Mouse (Mus musculus) hindbrain, embryonic 11.5 days (tissue): ENCODE measurements around the gene Rpl5. TPM values are rescaled to one million over a fixed set of nuclear protein-coding genes. Genes with fewer than 3 reads are reported as not detected.
A peak's percentile ranks its signal among the peaks of the same experiment; 100 is the strongest.

Experiments used
- ATAC-seq: fragments of 200-750 bp; cut with Nextera tagmentation; 2 replicates; pipeline ENCODE4 v1.8.0; 2017; ENCODE audit warnings: mild to moderate bottlenecking, moderate TSS enrichment, moderate library complexity; ENCODE audit not compliant: low FRiP score
- DNase-seq: peaks from one replicate; pipeline ENCODE4 v3.0.0-alpha.2; 2015; ENCODE audit warnings: low spot score
- H3K27ac ChIP-seq: fragments of 300-500 bp; sonication (generic); 2 replicates; pipeline ENCODE4 v1.5.1; 2014; ENCODE audit warnings: mild to moderate bottlenecking, low read depth, low read length
- H3K27me3 ChIP-seq: fragments of 300-500 bp; sonication (generic); 2 replicates; pipeline ENCODE4 v1.6.1; 2014; ENCODE audit warnings: mild to moderate bottlenecking, low read length, moderate library complexity, mixed read lengths; ENCODE audit not compliant: control insufficient read depth, insufficient read depth
- H3K36me3 ChIP-seq: fragments of 300-500 bp; sonication (generic); 2 replicates; pipeline ENCODE4 v1.6.1; 2014; ENCODE audit warnings: mild to moderate bottlenecking, low read length, moderate library complexity, mixed read lengths; ENCODE audit not compliant: control insufficient read depth, insufficient read depth
- H3K4me1 ChIP-seq: fragments of 300-500 bp; sonication (generic); replicated peaks from 2 replicates; pipeline ENCODE4 v1.6.1; 2014; ENCODE audit warnings: low read length, mixed read lengths; ENCODE audit not compliant: control insufficient read depth, insufficient read depth
- H3K4me2 ChIP-seq: fragments of 300-500 bp; sonication (generic); replicated peaks from 2 replicates; pipeline ENCODE4 v1.6.1; 2014; ENCODE audit warnings: mild to moderate bottlenecking, low read depth, low read length
- H3K4me3 ChIP-seq: fragments of 300-500 bp; sonication (generic); 2 replicates; pipeline ENCODE4 v1.5.1; 2014; ENCODE audit warnings: low read depth, low read length
- H3K9ac ChIP-seq: fragments of 300-500 bp; sonication (generic); 2 replicates; pipeline ENCODE4 v1.6.1; 2014; ENCODE audit warnings: low read depth, low read length
- H3K9me3 ChIP-seq: fragments of 300-500 bp; sonication (generic); 2 replicates; pipeline ENCODE4 v1.6.1; 2016; ENCODE audit warnings: low read length; ENCODE audit not compliant: control insufficient read depth
- WGBS: fragments of 180-500 bp; shearing (Covaris S2); extraction: QIAGEN DNeasy Blood & Tissue Kit; methylation state at CpG from one replicate; pipeline ENCODE4 v1.1.7; 2014; 5-methylcytosine and 5-hydroxymethylcytosine counted together
- polyA plus RNA-seq: library from polyadenylated mRNA; unstranded; fragments of >200 nt; fragmentation: Nextera tagmentation; extraction: Ambion mirVana; gene quantifications from 2 replicates; pipeline ENCODE4 v1.2.1, GENCODE M21; 2014

Gene Rpl5
- 79.5 and 83.0 TPM in 2 replicates for polyA plus RNA-seq

DNA sequence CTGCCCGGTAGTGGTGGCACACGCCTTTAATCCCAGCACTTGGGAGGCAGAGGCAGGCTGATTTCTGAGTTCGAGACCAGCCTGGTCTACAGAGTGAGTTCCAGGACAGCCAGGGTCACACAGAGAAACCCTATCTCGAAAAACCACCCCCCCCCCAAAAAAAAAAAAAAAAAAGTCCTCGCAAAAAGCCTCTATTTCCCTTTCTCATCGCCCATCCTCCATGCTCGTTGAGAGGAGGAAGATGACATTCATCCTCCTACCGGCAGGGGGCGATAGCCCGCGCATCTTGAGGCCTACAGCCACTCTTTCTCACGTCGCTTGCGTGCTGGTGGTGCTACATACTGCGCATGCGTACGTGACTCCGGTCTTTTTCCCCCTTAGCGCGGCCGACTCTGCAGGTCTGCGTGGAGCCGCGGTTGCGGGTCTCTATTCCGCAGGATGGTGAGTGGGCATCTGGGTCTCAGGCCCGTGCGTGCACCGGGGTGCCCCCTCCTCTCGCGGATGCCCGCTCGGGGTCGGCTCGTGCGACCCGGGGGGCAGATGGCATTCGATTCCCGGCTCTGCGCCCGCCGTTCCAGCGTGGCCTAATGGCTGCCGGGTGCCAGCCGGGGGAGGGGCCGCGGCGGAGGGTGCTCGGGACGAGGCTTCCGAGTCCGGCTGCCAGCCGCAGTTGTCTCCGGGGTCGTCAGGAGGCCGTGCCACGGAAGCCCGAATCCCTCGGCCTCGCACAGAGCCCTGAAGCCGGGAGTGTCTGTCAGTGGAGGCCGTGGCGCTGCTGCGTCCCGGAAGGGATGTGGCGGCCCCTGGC is at the start of gene Rpl5:
Rpl5 (plus strand) TSS at position 297 of the 808 bp plus-strand sequence.
- Histone ChIP-seq H3K36me3 (no peaks in the 10 kb centered on the region), H3K4me3 (peak within 1 kb of the TSS; percentile 64), H3K9ac (peak within 1 kb of the TSS; percentile 88), H3K4me2 (peak within 1 kb of the TSS; percentile 47), H3K4me1 (no peaks in the 10 kb centered on the region), H3K9me3 (no peaks in the 10 kb centered on the region), H3K27ac (peak within 1 kb of the TSS; percentile 82), H3K27me3 (no peaks in the 10 kb centered on the region)
- DNase-seq (peak; percentile 98), ATAC-seq (peak; percentile 98)
- WGBS: 4% methylated on average over 65 of the region's 66 CpGs

DNA sequence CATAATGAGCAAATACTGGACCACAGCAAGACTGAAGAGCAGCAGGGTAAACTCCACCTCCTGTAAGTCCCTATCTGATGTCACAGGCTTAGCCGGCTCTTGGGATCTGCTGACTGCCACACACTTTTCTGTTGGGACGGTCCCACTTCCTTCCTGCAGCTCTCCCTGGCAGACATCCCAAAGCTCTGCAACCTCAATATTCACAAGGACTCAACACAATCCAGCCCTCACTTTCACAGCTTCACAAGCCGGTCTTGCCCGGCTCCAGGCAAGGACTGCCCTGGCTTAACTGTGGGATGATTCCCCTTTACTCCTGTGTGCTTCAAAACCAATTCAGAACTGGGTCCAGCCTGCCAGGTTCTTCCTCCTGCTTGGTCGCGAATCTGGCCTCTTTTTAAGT is 46.5 kb upstream of the Rpl5 start:
- 39% methylated on average over 6 of the region's 6 CpGs for WGBS
- no peak overlapping the region for H3K27ac ChIP-seq
- no peak overlapping the region for H3K4me2 ChIP-seq
- H3K4me3 ChIP-seq: no peak overlapping the region
- ATAC-seq: no peak
- no peak for DNase-seq
- H3K9ac ChIP-seq: no peak overlapping the region
- no peaks in the 10 kb centered on the region for H3K36me3 ChIP-seq
- H3K4me1 ChIP-seq: no peaks in the 10 kb centered on the region
- no peaks in the 10 kb centered on the region for H3K9me3 ChIP-seq
- no peaks in the 10 kb centered on the region for H3K27me3 ChIP-seq

DNA sequence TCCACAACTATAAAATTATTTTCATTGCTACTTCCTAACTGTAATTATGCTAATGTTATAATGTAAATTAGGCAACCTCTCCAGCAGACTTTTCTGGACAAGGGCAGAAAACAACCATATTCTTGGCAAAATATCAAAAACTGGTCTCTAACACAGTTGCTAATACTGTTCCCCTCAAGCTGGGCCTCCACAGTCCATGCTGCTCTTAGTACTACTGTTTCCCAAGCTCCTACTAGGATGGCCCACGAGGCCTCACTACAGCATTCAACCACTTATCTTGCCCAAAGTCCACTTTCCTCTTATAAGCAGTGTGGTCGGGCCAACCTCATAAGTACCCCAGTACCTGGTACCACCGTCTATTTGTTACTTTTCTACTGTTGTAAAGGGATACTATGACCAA is 45.7 kb upstream of the Rpl5 start:
- Histone ChIP-seq H3K4me3 (no peak overlapping the region), H3K27me3 (no peaks in the 10 kb centered on the region), H3K4me1 (no peaks in the 10 kb centered on the region), H3K27ac (no peak overlapping the region), H3K9ac (no peak overlapping the region), H3K36me3 (no peaks in the 10 kb centered on the region), H3K4me2 (no peak overlapping the region), H3K9me3 (no peaks in the 10 kb centered on the region)
- 84% methylated on average over 3 of the region's 3 CpGs for WGBS
- ATAC-seq: no peak
- no peak for DNase-seq

DNA sequence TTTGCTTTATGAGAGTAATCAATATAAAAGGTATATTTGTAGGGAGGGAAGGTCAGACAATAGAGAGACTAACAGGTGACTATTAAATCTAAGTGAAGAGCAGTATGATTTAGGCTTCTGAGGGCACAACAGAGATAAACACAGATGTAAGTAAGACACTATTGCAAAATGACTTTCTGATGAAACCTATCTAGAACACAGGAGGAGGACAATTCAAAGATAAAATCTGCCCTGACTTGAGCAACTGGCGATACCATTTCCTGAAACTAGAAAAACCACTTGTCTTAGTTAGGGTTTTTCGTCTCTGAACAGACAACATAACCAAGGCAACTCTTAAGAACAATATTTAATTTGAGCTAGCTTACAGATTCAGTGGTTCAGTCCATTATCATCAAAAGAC is 44.8 kb upstream of the Rpl5 start:
- H3K4me1 ChIP-seq: no peaks in the 10 kb centered on the region
- DNase-seq: no peak
- 86% methylated on average over 2 of the region's 2 CpGs for WGBS
- H3K36me3 ChIP-seq: no peaks in the 10 kb centered on the region
- ATAC-seq: no peak
- no peak overlapping the region for H3K9ac ChIP-seq
- H3K4me3 ChIP-seq: no peak overlapping the region
- H3K4me2 ChIP-seq: no peak overlapping the region
- no peaks in the 10 kb centered on the region for H3K9me3 ChIP-seq
- H3K27me3 ChIP-seq: no peaks in the 10 kb centered on the region
- no peak overlapping the region for H3K27ac ChIP-seq

DNA sequence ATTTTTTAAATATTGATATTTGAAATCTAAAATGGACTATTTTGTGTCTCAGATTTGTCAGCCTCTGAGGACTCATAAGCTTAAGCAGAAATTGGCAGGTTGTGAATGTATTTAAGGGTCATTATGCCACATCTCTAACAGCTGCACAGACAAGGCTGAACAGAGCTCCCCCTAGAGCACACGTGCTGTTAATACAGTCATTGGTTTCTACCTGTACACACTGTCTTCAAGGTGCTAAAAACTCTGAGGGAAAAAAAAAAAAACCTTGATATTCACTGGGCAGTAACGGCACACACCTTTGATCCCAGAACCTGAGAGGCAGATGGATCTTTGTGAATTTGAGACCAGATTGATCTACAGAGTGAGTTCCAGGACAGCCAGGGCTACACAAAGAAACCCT is 41.3 kb upstream of the Rpl5 start:
- WGBS: 48% methylated on average over 2 of the region's 2 CpGs

DNA sequence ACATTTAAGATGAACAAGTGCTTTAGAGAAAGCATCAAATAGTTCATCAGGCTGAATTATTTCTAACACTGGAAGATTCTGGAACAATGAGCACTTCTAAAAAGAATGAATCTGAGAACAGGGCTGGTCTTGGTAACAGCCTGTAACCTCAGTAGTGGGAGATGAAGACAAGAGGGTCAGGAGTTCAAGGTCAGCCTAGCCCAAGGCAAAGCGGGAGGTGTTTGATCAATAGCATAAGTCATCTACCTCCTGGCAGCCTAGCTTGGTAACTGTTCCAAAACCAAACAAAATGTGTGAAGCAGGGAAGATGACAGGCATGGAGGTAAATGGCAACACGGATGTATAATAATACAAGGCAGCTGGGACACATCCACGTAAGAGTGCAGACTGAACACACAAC is 36.3 kb upstream of the Rpl5 start:
- WGBS: 89% methylated on average over 3 of the region's 3 CpGs
- H3K27ac ChIP-seq: no peak overlapping the region
- H3K9ac ChIP-seq: no peak overlapping the region
- no peak overlapping the region for H3K4me2 ChIP-seq
- H3K9me3 ChIP-seq: no peaks in the 10 kb centered on the region
- ATAC-seq: no peak
- no peaks in the 10 kb centered on the region for H3K4me1 ChIP-seq
- H3K36me3 ChIP-seq: no peaks in the 10 kb centered on the region
- H3K27me3 ChIP-seq: no peaks in the 10 kb centered on the region
- no peak for DNase-seq
- no peak overlapping the region for H3K4me3 ChIP-seq

More for the DNA sequence above, 41.3 kb upstream of the Rpl5 start:
- H3K27me3 ChIP-seq: no peaks in the 10 kb centered on the region
- ATAC-seq (no peak), DNase-seq (no peak)
- H3K4me2 ChIP-seq: no peak overlapping the region
- H3K9ac ChIP-seq: no peak overlapping the region
- no peaks in the 10 kb centered on the region for H3K36me3 ChIP-seq
- H3K9me3 ChIP-seq: no peaks in the 10 kb centered on the region
- no peak overlapping the region for H3K27ac ChIP-seq
- H3K4me1 ChIP-seq: no peaks in the 10 kb centered on the region
- no peak overlapping the region for H3K4me3 ChIP-seq

DNA sequence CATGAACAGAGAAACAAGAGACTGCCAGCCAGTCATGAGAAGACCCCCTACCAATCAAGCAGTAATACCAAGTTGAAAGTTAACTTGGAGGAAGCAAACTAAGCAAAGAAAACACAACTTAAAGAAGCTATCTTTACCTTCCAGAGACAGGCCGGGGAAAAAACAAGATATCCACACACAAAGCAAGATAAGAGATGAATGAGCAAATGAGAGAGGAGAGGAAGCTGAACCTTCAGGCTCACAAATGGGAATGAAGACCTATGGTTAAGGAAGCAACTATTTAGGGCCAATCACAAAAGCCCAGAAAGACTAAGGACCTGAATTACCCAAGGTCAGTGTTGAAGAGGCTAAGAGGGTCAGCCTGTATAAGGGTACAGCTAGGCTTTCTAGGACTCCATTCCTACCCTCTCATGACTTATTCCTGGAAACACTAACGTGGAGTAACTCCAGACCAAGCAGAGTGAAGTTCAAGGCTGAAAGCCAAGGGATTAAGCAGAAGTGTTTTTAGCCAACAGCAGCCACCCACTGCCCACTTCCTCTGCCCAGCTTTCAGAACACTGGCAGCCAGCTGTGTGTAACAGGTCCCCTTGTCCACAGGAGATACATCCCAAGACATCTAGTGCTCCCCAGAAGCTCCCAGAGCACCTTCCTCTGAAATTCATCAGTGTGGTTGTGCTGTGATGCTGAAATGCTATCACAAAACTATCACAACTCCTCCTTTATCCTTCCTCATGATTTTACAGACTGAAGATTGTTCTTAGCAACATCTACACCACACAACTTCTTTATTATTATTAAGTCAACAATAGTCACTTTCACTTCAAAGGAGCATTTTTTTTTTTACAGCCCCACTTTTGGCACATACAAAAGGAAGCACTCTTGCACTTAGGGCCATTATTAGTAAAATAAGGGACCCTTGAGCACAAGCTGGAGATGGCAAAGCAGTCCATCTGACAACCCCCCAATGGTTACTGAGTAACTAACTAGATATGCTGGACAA is 33.9 kb upstream of the Rpl5 start:
- H3K36me3 ChIP-seq: no peaks in the 10 kb centered on the region
- ATAC-seq: no peak
- 72% methylated on average over 2 of the region's 2 CpGs for WGBS

DNA sequence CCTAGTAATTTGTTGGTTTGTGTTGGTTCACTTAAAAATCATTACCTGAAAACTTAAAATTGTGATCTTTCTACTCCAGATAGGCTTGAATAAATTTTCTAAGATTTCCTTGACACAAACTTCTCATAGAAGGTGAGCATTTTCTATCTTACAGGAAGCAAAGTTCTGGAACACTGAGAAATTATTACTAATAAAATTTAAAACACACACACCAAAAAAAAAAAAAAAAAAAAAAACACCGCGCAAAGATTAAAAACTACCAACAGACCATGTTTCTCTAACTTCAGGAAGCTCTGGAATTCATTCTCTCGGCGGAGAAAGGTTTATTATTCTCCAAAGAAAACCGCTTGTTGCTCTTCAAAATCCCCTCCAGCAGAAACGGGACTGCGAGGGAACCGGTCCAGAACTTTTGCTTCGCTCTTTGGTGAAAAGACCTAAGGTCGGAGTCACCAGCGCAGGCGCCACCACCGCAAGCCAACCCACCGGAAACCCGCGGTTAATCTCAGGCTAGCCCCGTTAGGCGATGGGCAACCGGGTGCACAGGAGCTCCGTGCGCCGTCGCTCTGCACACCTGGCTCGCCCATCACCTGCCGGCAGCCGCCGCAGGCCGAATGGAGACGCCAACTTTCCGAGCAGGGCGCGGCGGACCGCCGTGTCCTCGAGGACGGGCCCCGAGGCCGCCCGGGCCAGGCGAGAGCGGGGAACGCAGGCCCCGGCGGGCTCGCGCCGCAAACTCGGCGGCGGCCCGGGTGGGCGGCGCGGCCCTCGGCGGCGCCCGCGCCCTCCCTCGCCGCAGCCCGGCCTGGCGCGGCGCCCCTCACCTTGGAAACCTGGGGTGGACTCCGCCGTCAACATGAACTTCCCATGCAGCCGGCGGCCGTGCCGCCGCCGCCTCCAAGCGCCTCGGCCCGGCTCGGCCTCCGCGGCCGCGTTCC is 32.1 kb upstream of the Rpl5 start:
- ATAC-seq (peak; percentile 81), DNase-seq (peak; percentile 68)
- Histone ChIP-seq H3K27me3 (no peaks in the 10 kb centered on the region), H3K4me3 (peak overlapping the region; percentile 85), H3K4me2 (peak overlapping the region; percentile 74), H3K27ac (peak overlapping the region; percentile 94), H3K4me1 (no peaks in the 10 kb centered on the region), H3K36me3 (no peaks in the 10 kb centered on the region), H3K9ac (peak overlapping the region; percentile 91), H3K9me3 (no peaks in the 10 kb centered on the region)
- WGBS: 1% methylated on average over 41 of the region's 82 CpGs

More for the DNA sequence above, 33.9 kb upstream of the Rpl5 start:
- Histone ChIP-seq H3K27me3 (no peaks in the 10 kb centered on the region), H3K4me1 (no peaks in the 10 kb centered on the region), H3K9me3 (no peaks in the 10 kb centered on the region), H3K27ac (no peak overlapping the region), H3K9ac (no peak overlapping the region), H3K4me3 (no peak overlapping the region), H3K4me2 (no peak overlapping the region)
- no peak for DNase-seq
